Mouse (Mus musculus) megakaryocyte, embryonic 14.5 days (primary cell): ENCODE measurements around the gene Rps18. TPM values are rescaled to one million over a fixed set of nuclear protein-coding genes. Genes with fewer than 3 reads are reported as not detected.

Source experiments
- H3K27me3 ChIP-seq: replicated peaks from 2 replicates; pipeline ENCODE3; 2012; ENCODE audit warnings: inconsistent platforms
- H3K36me3 ChIP-seq: replicated peaks from 2 replicates; pipeline ENCODE3; 2012; ENCODE audit warnings: low read length, inconsistent platforms, mixed read lengths
- H3K4me1 ChIP-seq: 2 replicates; pipeline ENCODE4 v1.6.1; 2012; ENCODE audit warnings: inconsistent platforms
- H3K4me3 ChIP-seq: replicated peaks from 2 replicates; pipeline ENCODE3; 2012; ENCODE audit warnings: moderate library complexity, mild to moderate bottlenecking, inconsistent platforms
- H3K9me3 ChIP-seq: 2 replicates; pipeline ENCODE4 v1.6.1; 2012; ENCODE audit warnings: inconsistent platforms
- FLI1 ChIP-seq: IDR thresholded peaks from 2 replicates; pipeline ENCODE4 v1.6.1; 2012; ENCODE audit warnings: low read length, inconsistent platforms, mixed read lengths
- GATA1 ChIP-seq: IDR thresholded peaks from 3 replicates; pipeline ENCODE4 v1.6.1; 2012; ENCODE audit warnings: mixed read lengths, low read length, inconsistent platforms, borderline replicate concordance
- polyA plus RNA-seq: library from polyadenylated mRNA; stranded (reverse); fragments of >175 nt; gene quantifications from 2 replicates; pipeline ENCODE4 v1.2.3, GENCODE M21; 2012; ENCODE audit warnings: low replicate concordance; ENCODE audit not compliant: insufficient read depth

Gene Rps18
- polyA plus RNA-seq, 1 experiment = 129 TPM

- Histone ChIP-seq H3K4me3 (no peak overlapping the region), H3K36me3 (peaks cover 74% of the 10 kb centered on the region), H3K27me3 (no peaks in the 10 kb centered on the region), H3K4me1 (peaks cover 50% of the 10 kb centered on the region), H3K9me3 (no peaks in the 10 kb centered on the region)
- TF ChIP-seq GATA1 (no peak), FLI1 (no peak)
Observed at GRCm38 (mm10) chr17:33932448-33932847, 23.4 kb downstream of the Rps18 start.

DNA sequence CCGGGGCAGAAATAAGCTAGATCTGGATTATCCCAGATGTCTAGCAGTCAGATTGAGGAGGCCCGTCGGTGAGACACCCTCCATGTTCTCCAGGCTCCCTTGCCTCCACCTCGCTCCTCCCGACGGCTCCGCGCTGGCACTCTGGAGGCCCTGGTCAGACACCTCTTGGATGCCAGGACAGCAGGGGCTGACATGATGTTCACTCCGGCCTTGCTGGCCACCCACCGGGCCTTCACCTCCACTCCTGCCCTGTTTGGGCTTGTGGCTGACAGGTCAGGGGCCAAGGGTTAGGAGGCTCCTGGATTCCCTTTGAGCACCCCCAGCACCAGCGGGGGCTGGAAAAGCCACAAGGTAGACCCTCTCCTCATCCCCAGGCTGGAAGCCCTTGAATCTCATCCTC is 23.9 kb downstream of the Rps18 start:
- Histone ChIP-seq H3K4me3 (no peak overlapping the region), H3K36me3 (peaks cover 74% of the 10 kb centered on the region), H3K9me3 (no peaks in the 10 kb centered on the region), H3K4me1 (peaks cover 52% of the 10 kb centered on the region), H3K27me3 (no peaks in the 10 kb centered on the region)
- TF ChIP-seq FLI1 (no peak), GATA1 (no peak)

DNA sequence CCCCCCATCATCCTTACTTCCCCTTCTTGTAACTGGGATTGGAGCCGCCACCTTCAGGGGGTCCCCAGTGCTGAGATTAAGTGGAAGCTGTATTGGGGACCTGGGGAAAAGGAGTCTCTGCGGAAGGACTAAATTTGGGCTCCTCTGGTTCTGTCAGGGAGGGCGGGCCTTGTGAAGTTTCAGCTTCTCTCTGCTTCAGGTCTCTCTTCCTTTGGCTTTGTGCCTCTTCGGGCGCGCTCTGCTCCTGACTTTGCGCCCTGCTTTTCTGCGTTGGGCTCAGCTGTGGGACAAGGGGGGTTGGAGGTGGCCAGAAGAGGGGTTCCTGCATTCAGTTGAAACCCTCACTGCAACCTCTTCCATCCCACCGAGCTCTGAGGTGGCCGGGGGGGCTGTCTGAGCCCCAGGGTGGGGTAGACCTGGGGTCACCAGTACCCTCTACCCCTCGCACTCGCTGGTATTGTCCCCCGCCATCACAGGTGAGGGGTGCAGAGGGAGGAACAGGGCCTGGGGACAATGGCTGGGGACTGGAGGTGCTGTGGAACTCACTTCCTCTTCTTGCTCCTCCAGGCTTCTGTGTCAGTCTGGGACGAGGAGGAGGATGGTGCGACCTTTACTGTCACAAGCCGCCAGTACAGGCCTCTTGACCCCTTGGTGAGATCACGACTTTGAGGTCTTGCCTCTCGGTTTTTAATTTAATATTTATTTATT is 24.5 kb downstream of the Rps18 start:
- Histone ChIP-seq H3K36me3 (peaks cover 75% of the 10 kb centered on the region), H3K4me1 (peaks cover 54% of the 10 kb centered on the region), H3K27me3 (no peaks in the 10 kb centered on the region), H3K4me3 (peak overlapping the region; percentile 100), H3K9me3 (no peaks in the 10 kb centered on the region)
- no peak for TF ChIP-seq FLI1

DNA sequence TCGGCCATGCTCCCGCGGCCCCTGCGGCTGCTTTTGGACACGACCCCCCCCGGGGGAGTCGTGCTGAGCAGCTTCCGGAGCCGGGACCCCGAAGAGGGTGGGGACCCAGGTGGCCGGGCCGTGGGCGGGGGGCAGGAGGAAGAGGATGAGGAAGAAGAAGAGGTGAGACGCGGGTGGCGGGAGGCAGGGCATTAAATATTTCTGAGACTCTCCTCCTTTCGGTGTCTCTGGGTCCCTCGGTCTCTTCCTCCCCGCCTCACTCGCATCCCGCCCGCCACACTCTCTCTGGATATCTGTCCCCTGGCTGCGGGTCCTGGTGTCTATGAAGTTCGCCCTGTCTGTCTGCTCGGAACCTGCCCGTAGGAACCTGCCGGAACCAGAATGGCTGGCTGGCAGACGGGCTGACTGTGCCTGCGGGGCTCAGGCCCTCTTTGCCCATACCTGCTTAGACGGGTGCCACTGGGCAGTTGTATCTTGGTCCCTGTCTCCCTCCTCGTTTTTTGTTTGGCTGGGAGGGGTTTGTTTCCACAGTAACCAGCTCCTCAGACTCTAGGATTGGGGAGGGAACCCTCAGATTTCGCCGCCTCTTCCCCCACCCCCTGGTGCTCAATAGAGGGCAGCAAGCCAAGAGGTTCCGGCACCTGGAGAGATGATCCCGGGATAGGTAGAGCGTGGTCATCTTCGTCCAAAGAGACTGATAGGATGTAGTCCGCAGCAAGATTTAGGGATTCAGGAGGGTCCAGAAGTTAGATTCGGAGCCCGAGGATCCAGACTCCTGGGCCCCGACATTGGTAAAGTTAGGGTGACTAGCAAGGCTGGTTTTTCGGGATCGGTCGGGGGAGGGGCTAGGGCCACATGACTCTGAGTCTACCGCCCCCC is 25.3 kb downstream of the Rps18 start:
- peak overlapping the region; percentile 100 for H3K4me3 ChIP-seq
- no peak for TF ChIP-seq FLI1
- no peak for TF ChIP-seq GATA1
- H3K27me3 ChIP-seq = no peaks in the 10 kb centered on the region
- peaks cover 57% of the 10 kb centered on the region for H3K4me1 ChIP-seq
- H3K36me3 ChIP-seq = peaks cover 76% of the 10 kb centered on the region
- H3K9me3 ChIP-seq = no peaks in the 10 kb centered on the region

- TF ChIP-seq GATA1 (no peak), FLI1 (no peak; the same call in 1 of the 2 replicates)
- peaks cover 75% of the 10 kb centered on the region for H3K36me3 ChIP-seq
- H3K9me3 ChIP-seq = no peaks in the 10 kb centered on the region
- peak within 1 kb of the TSS; percentile 100 for H3K4me3 ChIP-seq
- H3K4me1 ChIP-seq = peaks cover 57% of the 10 kb centered on the region
- no peaks in the 10 kb centered on the region for H3K27me3 ChIP-seq
Observed at GRCm38 (mm10) chr17:33929371-33930279, 26.2 kb downstream of the Rps18 start, which contains the start of gene Rgl2. TSS of gene Rgl2 (plus strand) at chr17:33929543.

GRCm38 (mm10) chr17:33928251-33928947 is 27.4 kb downstream of the Rps18 start:
- TF ChIP-seq FLI1 = no peak
- TF ChIP-seq GATA1 = no peak
- Histone ChIP-seq H3K9me3 (no peaks in the 10 kb centered on the region), H3K4me3 (peak overlapping the region; percentile 100), H3K4me1 (peaks cover 60% of the 10 kb centered on the region), H3K36me3 (peaks cover 76% of the 10 kb centered on the region), H3K27me3 (no peaks in the 10 kb centered on the region)

DNA sequence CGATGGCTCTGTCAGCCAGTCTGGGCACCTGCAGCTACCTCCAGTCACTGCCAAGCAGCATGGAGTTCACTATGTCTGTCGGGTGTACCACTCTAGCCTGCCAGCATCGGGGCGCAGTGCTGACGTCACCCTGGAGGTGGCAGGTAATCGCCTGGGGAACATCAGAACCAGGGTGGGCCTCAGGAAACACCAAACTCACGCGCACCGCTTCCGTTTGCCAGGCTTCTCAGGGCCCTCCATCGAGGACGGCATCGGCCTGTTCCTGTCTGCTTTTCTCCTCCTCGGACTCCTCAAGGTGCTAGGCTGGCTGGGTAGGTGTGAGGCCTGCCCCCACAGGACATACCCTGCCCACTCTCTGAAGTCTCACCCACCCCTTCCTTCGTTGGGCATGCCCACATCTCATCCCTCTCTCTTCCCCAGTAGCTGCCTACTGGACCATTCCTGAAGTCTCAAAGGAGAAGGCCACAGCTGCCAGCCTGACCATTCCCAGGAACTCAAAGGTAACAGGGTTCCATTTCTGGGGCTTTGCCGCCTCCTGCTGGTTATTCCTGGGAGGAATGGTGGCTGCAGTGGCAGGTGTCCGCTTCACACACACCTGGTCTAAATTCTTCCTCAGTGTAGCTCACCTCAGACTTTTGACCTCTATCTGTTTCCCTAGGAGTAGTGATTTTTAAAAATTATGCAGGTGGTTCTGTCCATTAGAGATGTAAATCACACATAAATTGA is 29.4 kb downstream of the Rps18 start:
- Histone ChIP-seq H3K36me3 (peaks cover 72% of the 10 kb centered on the region), H3K4me3 (no peak overlapping the region), H3K9me3 (no peaks in the 10 kb centered on the region), H3K27me3 (no peaks in the 10 kb centered on the region), H3K4me1 (peaks cover 64% of the 10 kb centered on the region)
- TF ChIP-seq FLI1 (no peak), GATA1 (no peak)

DNA sequence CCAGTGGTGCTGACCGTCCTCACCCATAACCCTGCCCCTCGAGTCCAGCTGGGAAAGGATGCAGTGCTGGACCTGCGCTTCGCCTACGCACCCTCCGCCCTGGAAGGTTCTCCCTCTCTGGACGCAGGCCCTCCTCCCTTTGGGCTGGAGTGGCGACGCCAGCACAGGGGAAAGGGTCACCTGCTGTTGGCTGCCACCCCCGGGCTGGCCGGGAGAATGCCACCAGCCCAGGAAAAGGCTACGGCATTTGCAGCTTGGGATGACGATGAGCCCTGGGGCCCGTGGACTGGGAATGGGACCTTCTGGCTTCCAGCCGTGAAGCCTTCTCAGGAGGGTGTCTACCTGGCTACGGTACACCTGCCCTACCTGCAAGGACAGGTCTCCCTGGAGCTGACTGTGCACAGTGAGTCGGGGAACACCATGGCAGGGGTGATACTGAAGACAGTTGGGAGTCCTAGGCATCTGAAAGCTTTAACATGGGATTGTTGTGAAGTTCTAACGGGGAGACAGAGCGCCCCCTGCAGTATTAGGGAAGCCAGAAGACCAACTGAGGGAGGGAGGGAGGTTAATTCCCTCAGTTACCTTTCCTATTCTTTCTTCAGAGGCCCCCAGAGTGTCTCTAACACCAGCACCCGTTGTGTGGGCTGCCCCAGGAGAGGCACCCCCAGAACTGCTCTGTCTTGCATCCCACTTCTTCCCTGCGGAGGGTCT is 30.2 kb downstream of the Rps18 start:
- Histone ChIP-seq H3K36me3 (peaks cover 76% of the 10 kb centered on the region), H3K4me3 (no peak overlapping the region), H3K4me1 (peaks cover 63% of the 10 kb centered on the region), H3K9me3 (no peaks in the 10 kb centered on the region), H3K27me3 (no peaks in the 10 kb centered on the region)
- no peak for TF ChIP-seq GATA1
- TF ChIP-seq FLI1 = no peak
